Mouse (Mus musculus): ENCODE data around the gene Zfp934. TPM values are rescaled to one million over a fixed set of nuclear protein-coding genes. Genes with fewer than 3 reads are reported as not detected.
"Not testable (repeated sequence)": the region's sequence is repeated elsewhere in the genome, so short reads cannot be mapped to it uniquely, and the experiment has no call there.

Gene Zfp934
- 4.5 and 5.1 TPM in 2 replicates for polyA plus RNA-seq (2015; fragmentation: Nextera tagmentation; extraction: Ambion mirVana)

DNA sequence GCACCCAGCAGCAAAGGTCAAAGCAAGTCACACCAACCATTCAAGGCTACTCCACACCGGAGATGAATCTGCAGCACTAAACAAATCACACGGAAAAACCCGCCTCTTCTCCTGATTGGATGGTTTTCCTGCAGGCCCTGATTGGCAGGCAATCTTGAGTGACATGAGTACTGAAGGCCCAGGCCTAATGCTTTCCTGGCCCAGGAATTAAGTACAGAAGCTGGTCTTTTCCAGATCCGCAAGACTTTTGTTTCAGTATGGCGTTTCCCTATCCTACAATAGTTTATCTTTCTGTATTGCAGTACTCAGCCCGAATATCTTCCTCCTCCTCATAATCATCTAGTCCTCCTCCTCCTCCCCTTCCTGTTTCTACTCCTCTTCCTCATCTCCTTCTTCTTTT lies at the start of gene Zfp934:
Gene Zfp934 (minus strand): TSS at position 101 of the 400 bp plus-strand sequence.
- not testable (repeated sequence) for H3K4me3 ChIP-seq (ENCODE audit: low read depth, low read length); H3K36me3 ChIP-seq (ENCODE audit: control insufficient read depth, insufficient read depth); H3K9ac ChIP-seq (ENCODE audit: low read depth, low read length); ATAC-seq (ENCODE audit: low read depth); H3K9me3 ChIP-seq (replicated peaks; ENCODE audit: control insufficient read depth, low read length); H3K4me2 ChIP-seq (ENCODE audit: low read depth, low read length); H3K4me1 ChIP-seq (ENCODE audit: control insufficient read depth, low read depth, low read length); H3K27ac ChIP-seq (ENCODE audit: low read length); H3K27me3 ChIP-seq (ENCODE audit: control insufficient read depth, insufficient read depth, low read depth, low read length)
- WGBS (ENCODE audit: insufficient replicate concordance) = 68% methylated on average over 3 of the region's 6 CpGs

DNA sequence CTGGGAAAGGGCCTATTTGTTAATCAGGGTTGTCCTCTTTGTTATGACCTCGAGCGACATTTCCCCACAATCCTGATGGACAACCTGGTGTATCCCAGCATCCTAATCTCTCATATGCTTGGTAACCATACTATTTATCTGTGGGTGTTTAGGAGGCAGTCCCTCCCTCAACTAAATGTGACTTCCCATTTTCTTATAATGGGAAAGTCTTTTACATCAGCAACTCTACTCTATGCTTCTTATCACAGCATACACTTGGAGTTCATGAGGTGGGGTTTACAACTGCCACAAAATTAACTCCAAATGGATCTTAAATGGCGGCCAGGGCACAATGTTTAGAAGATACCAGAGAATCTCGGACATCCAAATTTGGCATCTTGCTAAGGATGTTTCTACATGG lies 46.5 kb upstream of the Zfp934 start:
- H3K9ac ChIP-seq (ENCODE audit: low read depth, low read length); H3K27me3 ChIP-seq (ENCODE audit: control insufficient read depth, insufficient read depth, low read depth, low read length); ATAC-seq (ENCODE audit: low read depth); H3K4me3 ChIP-seq (ENCODE audit: low read depth, low read length); H3K36me3 ChIP-seq (ENCODE audit: control insufficient read depth, insufficient read depth); H3K27ac ChIP-seq (ENCODE audit: low read length); H3K4me2 ChIP-seq (ENCODE audit: low read depth, low read length); H3K4me1 ChIP-seq (ENCODE audit: control insufficient read depth, low read depth, low read length); H3K9me3 ChIP-seq (replicated peaks; ENCODE audit: control insufficient read depth, low read length): not testable (repeated sequence)
- WGBS (ENCODE audit: insufficient replicate concordance) = 70% methylated on average over 4 of the region's 4 CpGs

DNA sequence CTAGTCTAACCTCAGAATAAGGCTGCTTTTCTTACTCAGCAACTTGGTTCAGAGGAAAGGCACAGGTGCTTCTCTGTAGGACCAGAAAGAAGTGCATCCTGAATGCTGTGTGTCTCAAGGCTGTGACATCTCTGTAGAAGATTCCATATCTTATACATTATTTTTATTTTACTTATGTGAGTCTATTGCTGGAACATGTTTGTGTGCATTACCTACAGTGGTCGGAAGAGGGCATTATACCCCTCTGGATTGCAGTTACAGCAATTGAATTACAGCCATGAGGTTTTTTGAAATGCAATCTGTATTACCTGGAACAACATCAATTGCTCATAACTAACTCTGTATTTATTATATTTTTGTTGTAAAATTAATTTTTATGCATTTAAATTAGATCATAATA lies 9.3 kb downstream of the Zfp934 start:
- H3K36me3 ChIP-seq (ENCODE audit: control insufficient read depth, insufficient read depth); H3K4me2 ChIP-seq (ENCODE audit: low read depth, low read length); H3K4me1 ChIP-seq (ENCODE audit: control insufficient read depth, low read depth, low read length); H3K27ac ChIP-seq (ENCODE audit: low read length); H3K9ac ChIP-seq (ENCODE audit: low read depth, low read length); H3K4me3 ChIP-seq (ENCODE audit: low read depth, low read length); H3K27me3 ChIP-seq (ENCODE audit: control insufficient read depth, insufficient read depth, low read depth, low read length); H3K9me3 ChIP-seq (replicated peaks; ENCODE audit: control insufficient read depth, low read length); ATAC-seq (ENCODE audit: low read depth): not testable (repeated sequence)
- 6% methylated on average over 1 of the region's 1 CpGs for WGBS (ENCODE audit: insufficient replicate concordance)

DNA sequence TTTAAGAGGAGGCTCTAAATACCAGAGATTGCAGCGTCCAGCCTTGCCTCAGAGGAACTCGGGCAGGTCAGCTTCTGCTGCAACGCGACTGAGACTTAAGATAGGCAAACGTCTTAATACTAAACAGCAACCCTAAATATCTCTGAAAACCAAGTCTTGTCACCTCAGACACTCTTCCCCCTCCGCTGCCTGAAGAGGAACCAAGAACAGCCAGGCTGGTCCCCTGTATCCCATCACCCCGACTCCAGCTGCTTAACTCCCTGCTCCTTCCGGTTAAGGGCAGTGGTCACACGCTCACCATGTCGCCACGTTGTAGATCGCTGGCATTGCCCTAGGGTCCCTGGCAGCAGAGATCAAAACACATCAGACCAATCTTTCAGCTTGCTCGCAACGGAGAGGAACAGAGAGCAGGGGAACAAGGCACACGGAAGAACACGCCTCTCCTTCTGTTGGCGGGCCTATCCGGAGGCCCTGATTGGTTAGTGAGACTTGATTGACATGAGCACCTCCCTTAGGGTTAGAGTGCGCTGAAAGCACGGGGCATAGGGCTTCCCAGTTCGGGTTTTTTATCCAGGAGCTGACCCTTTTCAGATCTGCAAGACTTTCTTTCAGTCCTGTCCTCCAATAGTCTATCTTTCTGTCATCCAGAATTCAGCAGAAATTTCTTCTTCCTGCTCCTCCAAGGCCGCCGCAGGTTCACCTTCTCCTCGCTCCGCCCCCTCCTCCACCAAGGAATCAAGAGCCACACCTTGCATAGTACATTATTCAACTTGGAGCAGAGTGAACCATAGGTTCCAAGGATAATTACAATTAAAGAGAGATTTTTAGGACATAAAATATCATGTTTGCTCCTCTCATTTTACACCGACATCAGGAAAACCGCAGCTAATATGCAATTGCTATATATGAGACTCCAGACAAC lies 12.5 kb downstream of the Zfp934 start, which contains the start of gene Zfp935:
Gene Zfp935 (minus strand): TSS at position 323 of the 922 bp plus-strand sequence.
- H3K9me3 ChIP-seq (replicated peaks; ENCODE audit: control insufficient read depth, low read length); H3K4me1 ChIP-seq (ENCODE audit: control insufficient read depth, low read depth, low read length); H3K36me3 ChIP-seq (ENCODE audit: control insufficient read depth, insufficient read depth); H3K27ac ChIP-seq (ENCODE audit: low read length); H3K27me3 ChIP-seq (ENCODE audit: control insufficient read depth, insufficient read depth, low read depth, low read length): not testable (repeated sequence)
- peak; percentile 43; the same call in 1 of the 2 replicates for ATAC-seq (ENCODE audit: low read depth)
- peak within 1 kb of the TSS; percentile 37 for H3K4me2 ChIP-seq (ENCODE audit: low read depth, low read length)
- WGBS (ENCODE audit: insufficient replicate concordance) = 2% methylated on average over 25 of the region's 27 CpGs
- 0 out of 2 replicates have a peak within 1 kb of the TSS, but pooled peaks have one; percentile 53 for H3K9ac ChIP-seq (ENCODE audit: low read depth, low read length)
- H3K4me3 ChIP-seq (ENCODE audit: low read depth, low read length) = peak within 1 kb of the TSS; percentile 59

DNA sequence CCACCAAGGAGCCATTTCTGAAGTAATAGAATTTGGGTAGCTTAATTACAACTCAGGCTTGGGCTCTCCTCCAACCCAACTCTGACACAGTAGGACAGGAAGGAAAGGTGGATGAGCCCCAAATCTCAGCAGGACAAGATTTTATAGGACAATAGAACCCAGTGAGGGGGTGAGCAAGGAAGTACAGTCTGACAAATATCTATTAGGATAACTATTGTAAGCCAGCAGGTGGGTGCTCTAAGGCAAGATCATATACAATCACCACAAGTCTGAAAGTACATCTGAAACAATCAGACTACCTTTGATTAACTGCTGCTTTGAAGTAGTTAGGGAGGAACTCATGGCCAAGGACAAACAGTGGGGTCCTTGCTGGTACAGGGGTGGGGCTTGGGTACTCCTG lies 40.9 kb downstream of the Zfp934 start:
- not testable (repeated sequence) for H3K4me1 ChIP-seq (ENCODE audit: control insufficient read depth, low read depth, low read length); H3K9me3 ChIP-seq (replicated peaks; ENCODE audit: control insufficient read depth, low read length); H3K9ac ChIP-seq (ENCODE audit: low read depth, low read length); H3K27ac ChIP-seq (ENCODE audit: low read length); H3K36me3 ChIP-seq (ENCODE audit: control insufficient read depth, insufficient read depth); H3K4me2 ChIP-seq (ENCODE audit: low read depth, low read length); H3K27me3 ChIP-seq (ENCODE audit: control insufficient read depth, insufficient read depth, low read depth, low read length); ATAC-seq (ENCODE audit: low read depth); H3K4me3 ChIP-seq (ENCODE audit: low read depth, low read length)

DNA sequence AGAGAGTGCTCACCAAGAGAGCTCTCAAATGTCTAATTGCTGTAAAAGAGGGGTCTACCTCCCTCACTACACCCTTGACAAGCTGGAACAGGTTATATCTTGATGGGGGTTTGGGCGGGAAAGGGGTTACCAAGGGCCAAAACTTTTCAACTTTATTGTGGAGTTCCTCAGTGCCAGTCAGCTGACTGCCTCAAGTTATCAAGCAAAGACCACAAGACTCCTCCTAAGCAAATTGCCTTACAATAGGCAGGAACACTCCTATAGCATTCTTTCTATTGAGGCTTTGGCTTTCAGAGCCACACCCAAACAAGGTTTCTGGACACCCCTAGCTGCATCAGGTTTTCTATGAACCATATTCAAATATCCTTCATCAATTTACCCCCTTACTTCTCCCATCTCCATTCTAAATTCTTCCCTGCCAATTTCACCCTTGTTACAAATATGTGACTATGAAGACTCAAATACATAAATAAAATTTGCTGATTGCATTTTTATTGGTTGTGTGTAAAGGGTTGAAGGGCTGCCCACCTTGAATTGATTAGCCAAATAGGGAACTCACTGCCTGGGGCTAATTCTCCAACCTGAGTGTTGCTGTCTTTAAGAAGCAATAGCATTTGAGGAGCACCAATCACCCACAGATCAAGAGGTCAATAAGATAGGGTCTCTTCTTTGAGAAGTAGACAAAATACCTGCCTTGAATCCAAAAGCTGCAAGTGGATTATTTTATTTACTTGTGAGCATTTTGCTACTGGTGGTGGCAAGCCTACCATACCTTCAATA lies 60.2 kb downstream of the Zfp934 start:
- H3K4me2 ChIP-seq (ENCODE audit: low read depth, low read length); H3K9me3 ChIP-seq (replicated peaks; ENCODE audit: control insufficient read depth, low read length); H3K36me3 ChIP-seq (ENCODE audit: control insufficient read depth, insufficient read depth); H3K27me3 ChIP-seq (ENCODE audit: control insufficient read depth, insufficient read depth, low read depth, low read length); H3K9ac ChIP-seq (ENCODE audit: low read depth, low read length); H3K4me3 ChIP-seq (ENCODE audit: low read depth, low read length); H3K27ac ChIP-seq (ENCODE audit: low read length); H3K4me1 ChIP-seq (ENCODE audit: control insufficient read depth, low read depth, low read length); ATAC-seq (ENCODE audit: low read depth): not testable (repeated sequence)
- WGBS (ENCODE audit: insufficient replicate concordance) = 69% methylated on average over 1 of the region's 1 CpGs

DNA sequence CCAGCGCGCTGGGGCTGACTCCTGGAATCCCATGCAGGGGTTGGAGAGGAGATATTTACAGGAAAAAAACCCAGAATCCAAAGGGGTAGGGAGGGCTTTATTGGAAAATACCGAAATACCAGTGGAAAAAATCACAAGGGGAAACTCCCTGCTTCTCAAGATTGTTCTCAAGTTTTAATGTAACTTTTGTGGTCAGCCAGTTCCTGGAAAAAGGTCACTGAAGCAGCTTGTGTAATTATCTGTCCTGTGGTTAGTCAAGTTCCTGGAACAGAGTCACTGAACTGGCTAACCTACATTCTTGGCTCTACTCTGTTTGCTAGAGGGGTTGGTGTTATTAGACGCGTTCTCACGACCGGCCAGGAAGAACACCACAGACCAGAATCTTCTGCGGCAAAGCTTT lies 98.3 kb downstream of the Zfp934 start:
- H3K9me3 ChIP-seq (replicated peaks; ENCODE audit: control insufficient read depth, low read length); H3K27me3 ChIP-seq (ENCODE audit: control insufficient read depth, insufficient read depth, low read depth, low read length); H3K4me3 ChIP-seq (ENCODE audit: low read depth, low read length); H3K4me1 ChIP-seq (ENCODE audit: control insufficient read depth, low read depth, low read length); H3K4me2 ChIP-seq (ENCODE audit: low read depth, low read length); ATAC-seq (ENCODE audit: low read depth); H3K36me3 ChIP-seq (ENCODE audit: control insufficient read depth, insufficient read depth); H3K27ac ChIP-seq (ENCODE audit: low read length); H3K9ac ChIP-seq (ENCODE audit: low read depth, low read length): not testable (repeated sequence)
- whole genome bisulfite sequencing (ENCODE audit: insufficient replicate concordance) = 78% methylated on average over 8 of the region's 8 CpGs

DNA sequence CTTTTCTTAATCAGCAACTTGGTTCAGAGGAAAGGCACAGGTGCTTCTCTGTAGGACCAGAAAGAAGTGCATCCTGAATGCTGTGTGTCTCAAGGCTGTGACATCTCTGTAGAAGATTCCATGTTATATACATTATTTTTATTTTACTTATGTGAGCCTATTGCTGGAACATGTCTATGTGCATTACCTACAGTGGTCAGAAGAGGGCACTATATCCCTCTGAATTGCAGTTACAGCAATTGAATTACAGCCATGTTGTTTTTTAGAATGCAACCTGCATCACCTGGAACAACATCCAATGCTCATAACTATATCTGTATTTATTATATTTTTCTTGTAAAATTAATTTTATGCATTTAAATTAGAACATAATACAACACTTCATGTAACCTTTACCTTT lies 101.1 kb downstream of the Zfp934 start:
- H3K27ac ChIP-seq (ENCODE audit: low read length); H3K4me2 ChIP-seq (ENCODE audit: low read depth, low read length); H3K27me3 ChIP-seq (ENCODE audit: control insufficient read depth, insufficient read depth, low read depth, low read length); ATAC-seq (ENCODE audit: low read depth); H3K4me3 ChIP-seq (ENCODE audit: low read depth, low read length); H3K36me3 ChIP-seq (ENCODE audit: control insufficient read depth, insufficient read depth); H3K4me1 ChIP-seq (ENCODE audit: control insufficient read depth, low read depth, low read length); H3K9me3 ChIP-seq (replicated peaks; ENCODE audit: control insufficient read depth, low read length); H3K9ac ChIP-seq (ENCODE audit: low read depth, low read length): not testable (repeated sequence)

Measured in liver, embryonic 16.5 days (tissue).